Mouse (Mus musculus): ENCODE measurements around the gene Leo1.
A peak's percentile ranks its signal among the peaks of the same experiment; 100 is the strongest.

Gene Leo1

DNA sequence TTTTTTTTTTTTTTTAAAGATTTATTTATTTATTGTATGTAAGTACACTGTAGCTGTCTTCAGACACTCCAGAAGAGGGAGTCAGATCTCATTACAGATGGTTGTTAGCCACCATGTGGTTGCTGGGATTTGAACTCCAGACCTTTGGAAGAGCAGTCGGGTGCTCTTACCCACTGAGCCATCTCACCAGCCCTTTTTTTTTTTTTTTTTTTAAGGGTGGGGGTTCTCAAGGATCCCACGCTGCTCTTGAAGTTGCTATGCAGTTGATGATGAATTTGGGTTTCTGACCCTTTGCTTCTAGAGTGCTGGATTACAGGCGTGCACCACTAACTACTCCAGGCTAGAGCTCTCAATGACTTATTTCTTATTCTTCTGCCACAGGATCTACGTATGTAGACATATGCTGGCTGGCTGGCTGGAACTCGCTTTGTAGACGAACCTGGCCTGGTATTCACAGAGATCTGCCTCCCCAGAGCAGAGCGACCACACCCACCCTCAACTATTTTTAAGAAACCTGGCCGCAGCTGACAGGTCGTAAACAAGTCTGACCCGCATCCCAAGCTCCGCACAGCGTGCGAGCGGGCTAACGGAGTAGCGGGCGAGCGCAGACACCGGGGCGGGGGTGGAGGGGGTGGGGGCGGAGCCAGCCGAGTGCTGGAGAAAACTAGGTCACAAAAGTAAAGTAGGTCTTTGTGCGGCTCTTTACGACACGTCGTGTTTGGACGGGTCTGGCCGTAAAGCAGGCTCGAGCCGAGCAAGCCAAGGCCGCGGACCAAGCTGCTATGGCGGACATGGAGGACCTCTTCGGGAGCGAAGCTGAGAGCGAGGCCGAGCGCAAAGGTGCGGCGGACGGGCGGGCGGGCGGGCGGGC lies at the start of gene Leo1:
Gene Leo1 (plus strand): TSS at position 729 of the 871 bp plus-strand sequence.
- peak; percentile 46 for DNase-seq (ENCODE audit: low spot score)

DNA sequence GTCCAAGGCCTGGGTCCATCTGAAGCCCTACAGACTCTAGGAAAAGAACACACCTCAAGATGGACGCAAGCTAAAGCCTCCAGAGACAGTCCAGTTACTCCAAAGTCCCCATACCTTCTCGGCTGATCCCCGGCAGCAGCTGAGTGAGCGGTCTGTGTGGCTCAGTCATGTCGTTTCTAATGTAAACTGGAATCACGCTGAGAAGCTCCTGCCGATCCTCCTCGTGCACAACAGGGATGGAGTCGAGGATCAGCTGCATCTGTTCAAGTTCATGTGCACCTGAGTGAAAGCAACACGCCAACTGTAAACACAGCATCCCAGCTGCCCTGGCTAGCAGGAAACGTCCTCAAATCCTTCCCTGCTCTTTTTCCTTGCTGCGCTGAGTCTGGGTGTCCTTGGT lies 48.1 kb upstream of the Leo1 start:
- DNase-seq (ENCODE audit: low spot score), result no peak

DNA sequence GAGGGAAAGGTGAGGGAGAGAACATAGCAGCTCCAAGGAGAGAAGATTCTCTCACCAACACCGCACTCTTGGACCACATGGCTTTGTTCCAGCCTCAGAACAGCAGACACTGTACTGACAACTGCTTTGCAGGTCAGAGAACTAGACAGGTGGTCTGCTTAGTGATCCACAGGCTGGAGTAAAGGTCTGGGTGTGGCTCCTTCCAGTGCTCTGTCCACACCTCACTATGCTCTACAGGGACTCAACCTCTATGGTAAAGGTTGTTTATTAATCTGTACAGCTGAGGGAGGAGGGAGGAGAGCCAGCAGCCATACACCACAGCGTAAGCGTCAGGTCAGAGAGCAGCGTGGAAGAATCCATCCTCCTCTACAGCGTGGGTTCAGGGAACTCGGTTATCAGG lies 45.4 kb upstream of the Leo1 start:
- DNase-seq (ENCODE audit: low spot score), result no peak

DNA sequence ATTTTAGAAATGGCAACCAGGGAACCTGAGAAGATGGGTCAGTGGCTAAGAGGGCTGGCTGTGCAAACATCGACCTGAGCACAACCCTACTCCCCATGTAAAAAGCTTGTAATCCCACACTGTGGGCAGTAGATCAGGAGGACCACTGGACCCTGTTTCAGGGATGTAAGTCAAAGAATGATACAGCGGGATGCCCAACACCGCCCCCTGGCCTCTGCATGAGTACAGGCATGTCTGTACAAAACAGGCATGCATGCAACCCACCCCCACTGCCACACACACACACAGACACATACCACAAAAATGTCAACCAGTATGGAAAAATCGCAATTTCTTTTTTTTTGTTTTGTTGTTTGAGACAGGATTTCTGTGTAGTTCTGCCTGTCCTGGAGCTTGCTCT lies 42.3 kb upstream of the Leo1 start:
- DNase-seq (ENCODE audit: low spot score), result no peak

DNA sequence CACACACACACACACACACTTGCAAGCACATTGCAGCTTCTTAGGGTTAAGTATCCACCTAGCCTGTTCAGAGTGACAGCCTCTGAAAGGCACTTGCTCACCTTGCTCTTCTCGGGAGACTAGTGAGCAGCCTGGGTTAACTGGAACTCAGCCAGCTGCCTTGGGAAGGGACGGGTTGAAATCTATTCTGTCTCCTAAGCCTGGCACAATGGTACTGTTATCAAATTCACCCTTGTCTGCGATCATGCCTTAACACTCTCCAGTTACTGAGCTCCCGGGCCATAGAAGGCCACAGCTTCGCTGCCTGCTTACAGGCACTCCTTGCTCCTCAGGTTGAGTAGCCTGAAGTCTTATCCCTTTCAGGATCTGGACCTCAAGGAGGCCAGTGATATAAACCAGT lies 40.7 kb upstream of the Leo1 start:
- DNase-seq (ENCODE audit: low spot score), result no peak

DNA sequence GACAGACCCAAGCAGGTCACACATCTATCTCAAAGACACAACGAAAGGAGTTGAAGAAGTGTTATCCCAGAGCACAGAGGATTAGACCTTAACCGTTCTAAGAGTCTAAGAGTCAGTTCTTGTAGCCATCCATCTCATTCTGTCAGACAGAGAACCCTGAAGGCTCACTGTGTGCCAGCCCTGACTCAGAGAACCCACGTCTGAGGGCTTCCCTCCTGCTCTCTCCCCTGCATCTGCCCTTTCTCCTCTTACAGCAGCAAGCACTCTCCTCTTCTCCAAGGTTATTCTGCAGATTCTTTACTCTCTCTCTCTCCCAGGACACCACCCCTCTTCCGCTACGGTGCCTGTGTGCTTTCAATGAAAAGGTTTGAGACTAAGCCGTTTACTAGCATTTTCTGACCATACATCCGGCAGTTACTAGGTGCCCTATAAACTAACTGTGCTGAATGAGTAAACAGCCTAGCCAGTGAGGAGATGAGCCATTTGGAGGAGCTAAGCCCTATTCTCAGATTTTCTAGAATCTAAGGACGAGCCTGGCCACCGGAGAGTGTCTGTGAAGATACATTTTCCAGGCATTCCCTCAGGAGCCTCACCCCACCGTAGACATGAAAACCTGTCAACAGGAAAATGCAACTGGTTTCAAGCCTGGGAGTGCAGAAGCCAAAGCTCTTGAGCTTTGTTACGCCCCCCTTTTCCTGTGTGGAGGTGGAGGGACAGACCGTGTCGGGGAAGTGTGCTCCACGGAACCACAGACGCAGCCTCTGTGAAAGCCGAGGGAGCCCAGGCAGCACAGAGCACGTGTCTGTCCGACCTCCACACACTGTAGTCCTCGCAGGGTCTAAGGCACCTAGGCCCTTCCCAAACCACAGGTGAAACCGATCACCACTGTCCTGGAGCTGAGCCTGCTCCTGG lies 39.5 kb upstream of the Leo1 start:
- DNase-seq (ENCODE audit: low spot score), result no peak

DNA sequence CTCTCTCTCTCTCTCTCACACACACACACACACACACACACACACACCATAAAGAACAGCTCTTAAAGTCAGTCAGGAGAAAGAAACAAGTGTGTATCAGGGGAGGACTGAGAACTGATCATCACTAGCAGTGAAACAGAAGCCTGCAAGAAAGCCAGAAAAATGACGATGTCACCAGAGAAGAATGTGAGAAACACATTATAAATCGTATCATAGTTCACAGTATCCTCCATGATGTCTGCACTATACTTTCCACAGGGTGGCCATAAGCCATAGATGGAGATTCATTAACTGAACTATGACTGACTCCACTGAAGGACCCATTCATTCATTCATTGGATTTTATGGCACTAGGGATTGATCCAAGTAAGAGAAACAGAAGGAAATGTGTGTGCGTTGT lies 37.8 kb upstream of the Leo1 start:
- DNase-seq (ENCODE audit: low spot score), result no peak

DNA sequence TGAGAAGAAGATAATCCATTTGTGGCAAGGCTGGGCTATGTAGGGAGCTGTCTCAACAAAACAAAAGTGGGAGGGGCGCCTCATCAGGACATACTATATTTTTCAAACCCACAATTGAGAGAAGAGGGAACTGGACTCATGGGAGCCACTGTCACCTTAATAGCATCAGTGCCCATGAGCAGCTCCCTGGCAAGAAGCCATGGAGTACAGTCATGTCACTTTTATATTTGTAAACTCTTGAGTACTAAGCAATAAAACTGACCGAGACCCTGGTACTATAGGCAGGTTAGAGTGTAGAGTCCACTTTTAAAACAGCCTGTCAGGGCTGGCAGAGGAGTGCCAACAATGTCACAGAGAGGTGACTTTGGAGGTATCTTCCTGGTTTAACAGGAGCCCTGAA lies 35.2 kb upstream of the Leo1 start:
- DNase-seq (ENCODE audit: low spot score), result no peak

DNA sequence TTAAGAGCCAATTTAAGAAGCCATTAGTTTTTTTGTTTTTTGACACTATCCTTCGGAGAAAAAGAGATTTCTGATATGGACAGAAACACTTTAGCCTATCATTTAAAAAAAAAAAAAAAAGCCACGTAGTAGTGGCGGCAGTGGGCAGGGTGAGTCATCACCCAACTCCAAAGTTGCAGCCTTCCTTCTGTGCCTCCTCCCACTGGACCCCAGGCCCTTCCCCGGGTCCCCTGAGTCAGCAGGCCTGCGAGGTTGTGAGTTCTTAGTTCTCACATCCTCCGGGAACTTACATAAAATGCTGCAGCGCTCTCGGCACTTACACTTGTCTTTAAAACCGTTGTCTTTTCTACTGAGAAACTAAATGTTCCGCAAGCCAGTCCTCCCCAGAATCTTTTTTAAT lies 33.5 kb upstream of the Leo1 start:
- no peak for DNase-seq (ENCODE audit: low spot score)

DNA sequence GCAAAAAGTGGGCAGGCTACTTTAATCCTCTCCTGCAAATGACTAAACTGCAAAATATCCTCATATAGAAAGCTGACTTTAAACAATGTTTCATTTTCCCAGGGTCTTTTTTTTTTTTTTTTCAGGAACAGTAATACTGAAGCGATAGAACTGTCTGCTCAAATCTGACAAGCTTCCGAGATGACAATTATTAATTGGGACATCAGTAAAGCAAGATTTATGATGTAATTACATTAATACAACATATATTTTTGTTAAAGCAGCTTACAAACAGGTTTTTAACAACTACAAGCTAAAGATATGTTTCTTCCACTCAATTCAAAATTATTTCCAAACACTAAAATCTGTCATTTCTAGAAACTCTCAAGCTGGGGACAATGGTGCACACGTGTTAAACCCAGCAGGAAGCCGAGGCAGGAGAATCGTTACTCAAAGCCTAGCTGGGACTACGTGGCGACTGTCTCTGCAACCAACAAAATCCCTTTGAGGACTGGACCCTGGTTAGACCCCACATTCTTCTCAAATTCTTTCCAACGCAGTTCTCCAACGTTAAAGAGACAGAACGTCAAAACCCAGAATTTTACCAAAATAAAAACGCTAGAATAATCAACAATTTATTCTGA lies 33.0 kb upstream of the Leo1 start:
- DNase-seq (ENCODE audit: low spot score), result no peak

DNA sequence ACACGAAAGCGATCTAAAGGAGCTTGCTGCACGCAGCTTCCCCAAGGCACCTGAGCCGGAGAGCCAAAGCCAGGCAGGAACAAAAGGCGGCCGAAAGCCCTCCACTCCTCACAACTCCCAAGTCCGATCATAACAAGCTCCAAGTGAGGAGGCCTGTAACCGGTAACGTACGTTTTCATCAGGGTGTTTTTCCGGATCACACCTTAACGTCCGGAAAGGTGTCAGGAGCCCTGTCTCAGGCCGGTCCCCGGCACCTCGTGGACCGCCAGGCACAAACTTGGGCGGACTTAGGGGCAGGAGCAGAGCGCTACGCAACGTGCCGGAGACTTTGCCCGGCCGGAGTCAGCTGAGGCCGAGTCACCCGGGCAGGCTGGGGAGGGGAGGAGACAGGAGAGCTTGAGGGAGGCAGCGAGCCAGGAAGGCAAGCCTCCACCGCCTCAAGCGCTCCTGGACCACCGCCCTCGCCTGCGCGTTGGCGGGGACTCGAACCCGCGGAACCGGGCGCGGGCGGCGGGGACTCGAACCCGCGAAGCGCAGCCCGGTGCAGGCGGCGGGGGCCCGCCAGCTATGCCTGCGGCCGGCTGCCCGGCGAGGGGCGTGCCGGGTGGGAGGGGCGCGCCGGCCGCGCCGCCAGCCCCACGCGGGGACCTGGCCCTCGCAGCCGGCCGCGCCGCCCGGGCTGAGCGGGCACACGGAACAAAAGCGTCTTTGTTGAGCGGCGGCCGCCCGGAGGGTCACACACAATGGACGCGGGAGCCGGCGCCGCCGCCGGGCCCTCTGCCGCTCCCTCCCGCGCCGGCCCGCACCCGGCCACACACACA lies 32.1 kb upstream of the Leo1 start:
- peak; percentile 60 for DNase-seq (ENCODE audit: low spot score)

DNA sequence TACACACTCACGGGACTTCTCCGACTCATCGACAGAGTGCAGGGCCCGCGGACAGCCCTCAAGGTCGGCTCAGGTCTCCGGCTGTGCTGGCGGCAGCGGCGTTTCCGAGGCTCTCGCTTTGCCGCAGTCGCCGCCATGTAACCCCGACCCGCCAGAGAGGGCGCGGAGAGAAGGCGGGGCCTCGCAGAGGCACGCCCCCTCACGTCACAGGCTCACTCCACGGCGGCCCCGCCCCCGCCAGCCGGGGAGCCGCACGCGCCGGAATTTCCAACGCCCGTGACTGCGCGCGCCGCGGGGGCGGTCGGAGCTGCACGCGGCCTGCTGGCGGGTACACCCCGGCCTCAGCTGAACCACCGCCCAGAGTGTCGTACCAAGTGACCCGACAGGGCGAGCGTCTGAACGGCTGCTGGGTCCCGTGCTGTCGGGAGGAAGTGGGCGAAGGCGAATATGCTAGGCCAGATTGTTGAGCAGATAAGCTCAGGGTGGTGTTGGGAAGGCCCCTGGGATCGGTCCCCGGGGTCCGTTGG lies 31.4 kb upstream of the Leo1 start, which contains the start of gene Mapk6:
Gene Mapk6 (minus strand): TSS at position 154 of the 527 bp plus-strand sequence.
- DNase-seq (ENCODE audit: low spot score), result peak; percentile 97

DNA sequence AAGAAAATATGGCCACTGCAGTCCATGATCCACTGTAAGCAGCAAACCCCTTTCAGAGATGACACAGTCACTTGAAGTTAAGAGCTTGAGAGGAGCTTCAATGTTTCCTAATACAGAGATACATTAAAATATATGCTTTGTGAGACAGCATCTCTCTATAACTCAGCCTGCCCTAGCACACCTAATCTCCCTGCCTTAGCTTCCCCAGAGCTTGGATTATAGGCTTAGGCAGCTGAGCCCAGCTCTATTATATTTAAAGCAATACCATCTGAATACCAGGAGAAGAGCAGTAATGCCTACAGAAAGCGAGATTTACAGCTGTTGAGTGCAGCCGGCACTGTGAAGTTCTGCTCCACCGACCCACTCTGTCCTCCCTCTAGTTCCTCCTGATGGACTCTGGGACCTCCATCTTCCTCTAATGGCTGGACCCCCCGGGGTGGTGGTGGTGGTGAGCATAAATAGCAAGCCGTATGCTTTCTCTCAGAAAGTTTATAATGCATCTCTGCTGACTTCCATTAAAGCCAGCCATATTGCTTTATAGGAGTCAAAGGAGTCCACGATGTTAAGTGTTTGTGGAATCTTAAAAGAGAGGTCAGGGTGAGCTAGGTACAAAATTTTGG lies 30.3 kb upstream of the Leo1 start:
- no peak for DNase-seq (ENCODE audit: low spot score)

DNA sequence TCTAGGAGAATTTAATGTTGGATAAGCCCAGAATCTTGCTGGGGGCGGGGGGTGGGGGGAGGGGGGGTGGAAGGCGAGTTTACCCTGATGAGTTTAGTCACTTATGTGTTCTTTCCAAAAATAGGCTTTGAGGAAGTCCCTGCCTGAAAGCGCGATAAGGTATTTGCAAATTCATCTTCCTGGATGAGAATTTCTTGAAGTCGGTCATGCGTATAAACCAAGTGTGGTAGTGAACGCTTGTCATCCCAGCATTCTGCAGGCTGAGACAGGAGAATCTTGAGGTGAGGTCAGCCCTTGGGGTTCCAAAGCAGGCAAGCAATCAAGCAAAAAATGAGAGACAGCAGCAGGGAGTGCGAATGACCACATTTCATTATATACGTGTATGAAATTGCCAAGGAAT lies 29.7 kb upstream of the Leo1 start:
- DNase-seq (ENCODE audit: low spot score), result no peak

DNA sequence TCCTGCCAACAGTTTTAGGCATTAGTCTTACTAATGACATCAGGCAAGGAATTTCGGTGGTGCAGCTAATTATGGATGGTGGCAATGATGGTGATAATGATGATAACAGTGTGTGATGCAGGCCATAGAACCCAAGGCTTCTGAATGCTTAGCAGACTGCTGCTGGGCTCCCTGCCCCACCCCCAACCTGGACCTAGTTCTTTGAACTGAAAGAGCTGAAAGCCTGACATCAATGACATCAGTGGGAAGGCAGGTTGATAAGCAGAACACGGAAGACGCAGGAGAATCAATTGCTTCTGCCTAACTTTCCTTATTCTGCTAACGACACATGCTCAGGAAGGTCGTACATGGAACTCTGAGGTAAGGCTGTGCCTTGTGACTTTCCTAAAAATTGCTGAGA lies 28.1 kb upstream of the Leo1 start:
- no peak for DNase-seq (ENCODE audit: low spot score)

DNA sequence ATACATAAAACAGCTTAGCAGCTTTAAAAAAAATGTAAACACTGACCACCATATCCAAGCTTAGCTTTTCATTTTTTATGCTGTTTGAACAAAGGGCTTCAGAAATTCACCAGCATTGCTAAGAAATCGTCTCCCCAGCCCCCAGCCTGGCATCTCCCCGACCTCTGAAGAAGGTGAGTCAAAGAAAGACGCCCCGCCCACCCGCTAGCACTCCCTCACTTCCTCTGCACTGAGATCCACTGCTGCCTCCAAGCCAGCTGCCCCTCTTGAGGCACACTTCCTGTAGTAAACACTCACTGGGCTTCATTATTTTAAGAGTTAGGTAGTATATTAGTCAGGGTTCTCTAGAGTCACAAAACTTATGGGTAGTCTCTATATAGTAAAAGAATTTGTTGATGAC lies 27.1 kb upstream of the Leo1 start:
- DNase-seq (ENCODE audit: low spot score), result no peak

DNA sequence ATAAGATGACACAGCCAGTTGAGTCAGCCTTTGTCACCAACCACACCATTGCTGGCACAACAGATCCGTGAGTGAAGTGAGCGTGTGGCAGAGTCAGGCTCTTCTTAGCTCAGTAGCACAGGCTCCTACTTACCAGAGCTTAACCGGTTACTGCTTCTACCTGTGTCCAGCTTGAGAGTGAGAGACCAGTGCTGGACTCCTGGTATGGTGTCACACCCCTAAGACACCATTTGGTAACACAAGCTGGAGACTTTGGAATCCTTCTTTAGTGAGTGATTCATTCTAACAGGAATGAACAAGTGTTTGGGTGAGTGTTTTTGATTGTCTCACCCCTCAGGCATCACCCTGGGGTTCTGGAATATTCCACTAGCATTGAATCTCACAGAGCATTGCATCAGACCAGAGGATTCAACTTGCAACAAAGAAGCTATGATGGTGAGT lies 19.1 kb upstream of the Leo1 start:
- DNase-seq (ENCODE audit: low spot score), result no peak

DNA sequence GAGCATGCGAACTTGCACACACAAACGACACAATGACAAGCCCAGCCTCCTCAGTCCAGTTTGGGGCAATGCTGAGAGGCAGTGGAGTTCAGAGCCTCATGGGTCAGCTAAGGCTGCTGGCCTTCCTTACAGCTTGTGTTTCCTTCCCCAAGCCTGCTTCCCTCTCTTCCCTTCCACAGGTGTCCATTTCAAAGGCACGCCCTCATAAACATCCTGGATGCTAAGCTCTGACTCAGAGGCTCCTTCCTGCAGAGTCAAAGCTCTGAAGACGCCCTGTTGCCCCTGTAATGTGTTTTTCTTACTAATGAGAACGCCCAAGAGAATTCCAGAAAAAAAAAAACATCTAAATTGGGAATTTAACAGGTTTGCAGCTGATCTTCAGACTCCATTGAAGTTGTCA lies 17.6 kb upstream of the Leo1 start:
- no peak for DNase-seq (ENCODE audit: low spot score)

DNA sequence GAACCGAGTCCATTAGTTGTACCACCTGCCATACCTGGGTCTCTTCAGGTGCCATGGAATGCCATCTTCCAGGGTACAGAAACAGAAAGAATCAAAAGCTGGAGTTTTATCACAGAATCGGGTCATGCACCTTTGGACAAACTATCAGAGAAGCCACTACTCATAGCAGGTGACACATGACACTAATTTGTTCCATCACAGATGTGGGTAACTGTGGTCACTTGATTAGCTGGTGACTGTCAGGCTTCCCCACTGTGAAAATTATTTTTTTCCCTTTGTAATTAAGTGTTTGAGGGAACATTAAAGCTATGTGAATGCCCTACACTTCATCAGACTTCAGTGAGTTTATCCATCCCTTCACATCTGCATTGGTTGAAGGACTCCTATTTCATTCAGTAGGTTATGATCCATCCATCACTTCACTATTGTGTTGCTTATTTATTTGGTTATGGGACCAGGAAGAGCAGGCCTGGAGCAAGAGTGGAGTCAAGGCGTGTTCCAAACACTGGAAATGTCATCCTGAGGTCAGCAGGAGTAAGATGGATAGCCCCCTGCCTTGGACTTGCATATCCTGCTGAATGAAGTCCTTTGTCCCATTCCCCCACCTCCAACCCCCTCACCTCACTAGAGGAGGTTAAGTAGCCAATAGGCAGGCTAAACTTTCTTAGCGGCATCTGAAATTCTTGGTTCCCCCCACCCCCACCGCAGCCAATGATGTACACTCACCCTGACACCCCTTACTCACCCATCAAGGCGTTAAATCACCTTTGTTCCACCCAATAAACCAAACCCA lies 16.8 kb upstream of the Leo1 start:
- no peak for DNase-seq (ENCODE audit: low spot score)

DNA sequence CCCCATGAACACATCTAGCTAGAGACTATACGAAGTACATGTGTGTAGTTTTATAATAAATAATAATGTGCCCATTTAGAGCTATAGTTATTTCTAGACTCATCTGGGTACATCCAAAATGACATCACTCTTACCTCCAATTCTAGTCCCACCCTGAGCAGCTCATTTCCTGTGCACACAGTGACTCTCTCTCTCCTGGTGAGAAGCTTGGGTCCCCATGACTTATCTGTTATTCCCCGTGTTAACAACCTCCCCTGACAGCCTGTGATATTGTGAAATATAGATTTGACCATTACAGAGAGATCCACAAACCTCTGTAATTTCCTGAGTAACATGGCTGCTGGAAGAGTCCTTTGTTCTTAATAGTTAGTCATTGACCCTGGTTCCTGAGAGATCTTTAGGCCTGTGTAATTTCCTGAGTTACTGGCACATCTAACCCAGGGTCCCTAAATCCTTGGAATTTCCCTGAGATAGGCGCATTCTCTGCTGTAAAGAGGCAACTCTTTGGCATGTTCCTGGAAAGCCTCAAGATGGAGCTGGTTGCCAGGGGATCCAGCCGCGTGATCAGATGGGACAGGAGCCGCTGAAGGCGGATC lies 15.4 kb upstream of the Leo1 start:
- no peak for DNase-seq (ENCODE audit: low spot score)
